8 mouse cellular contexts compared by ENCODE assay signal in genomic region chr13:37483010-37483855, GRCm38 (mm10).
DNase-seq lines count a peak whose midpoint lies in the region; ATAC-seq and TF ChIP-seq lines count a peak whose summit lies in the region.

No protein-coding gene starts in this region.

- intact Hi-C loops in heart, postnatal 36 days (cut with DNase I), result loop anchor here (2.0 to 5.0 kb wide), 4 partner anchors 30 to 279 kb away; no protein-coding TSS in a partner anchor

- H3K4me3 ChIP-seq in forebrain, embryonic 13.5 days, result no peak overlapping the region
- peak overlapping the region; percentile 18 for H3K4me3 ChIP-seq in small intestine, adult 2 months (ENCODE audit: low read depth, low read length)

- ATAC-seq in forebrain, embryonic 13.5 days, result peak; percentile 56
- ATAC-seq in megakaryocyte, adult 5-6 weeks (ENCODE audit: poor library complexity, severe bottlenecking), result peak; percentile 46
- ATAC-seq in erythroid progenitor cell, adult 5-6 weeks (replicated peaks; ENCODE audit: low FRiP score, poor library complexity, severe bottlenecking), result no peak

- TF ChIP-seq POLR2A in brain, embryonic 14.5 days (IDR thresholded peaks at IDR 0.05; ENCODE audit: borderline replicate concordance, extremely low read depth, insufficient read depth, insufficient read length, poor library complexity, severe bottlenecking), result no peak
- no peak for TF ChIP-seq POLR2A in small intestine, adult 2 months (IDR thresholded peaks at IDR 0.05; ENCODE audit: low read depth, low read length)

- peak overlapping the region; percentile 21; the same call in 1 of the 2 replicates for H3K9ac ChIP-seq in forebrain, embryonic 13.5 days

- H3K36me3 ChIP-seq in forebrain, embryonic 13.5 days (ENCODE audit: poor library complexity, severe bottlenecking), result no peaks in the 10 kb centered on the region
- no peaks in the 10 kb centered on the region for H3K36me3 ChIP-seq in small intestine, adult 2 months (ENCODE audit: control insufficient read depth, insufficient read depth, low read length)

- no peaks in the 10 kb centered on the region for H3K9me3 ChIP-seq in forebrain, embryonic 13.5 days (replicated peaks)

- H3K27ac ChIP-seq in forebrain, embryonic 13.5 days, result peak overlapping the region; percentile 6; the same call in 1 of the 2 replicates
- H3K27ac ChIP-seq in small intestine, adult 2 months (ENCODE audit: insufficient read depth, low read depth, low read length), result peak overlapping the region; percentile 73

- WGBS in forebrain, embryonic 13.5 days, result 11% methylated on average over 19 of the region's 19 CpGs
- 26% methylated on average over 19 of the region's 19 CpGs for WGBS in small intestine, adult 2 months

- no peak for TF ChIP-seq CTCF in brain, embryonic 14.5 days (IDR thresholded peaks at IDR 0.05; ENCODE audit: borderline replicate concordance, extremely low read depth, insufficient read depth, insufficient read length)
- TF ChIP-seq CTCF in small intestine, adult 2 months (IDR thresholded peaks at IDR 0.05; ENCODE audit: extremely low read depth, insufficient read length, insufficient replicate concordance, low read depth, low read length), result no peak

- H3K4me1 ChIP-seq in forebrain, embryonic 13.5 days, result peaks cover 11% of the 10 kb centered on the region
- H3K4me1 ChIP-seq in small intestine, adult 2 months (ENCODE audit: control insufficient read depth, insufficient read depth, insufficient read length, low read length), result peaks cover 9% of the 10 kb centered on the region

- H3K27me3 ChIP-seq in forebrain, embryonic 13.5 days, result 0 out of 2 replicates have a peak, but pooled peaks cover 4% of the 10 kb centered on the region
- no peaks in the 10 kb centered on the region for H3K27me3 ChIP-seq in small intestine, adult 2 months (ENCODE audit: control insufficient read depth, insufficient read depth, low read length)

- H3K4me2 ChIP-seq in forebrain, embryonic 13.5 days, result peak overlapping the region; percentile 45

- peak; percentile 85 for DNase-seq in Muller cell, postnatal 12 days (ENCODE audit: inconsistent ontology term)
- peak; percentile 73 for DNase-seq in brain, embryonic 14.5 days (ENCODE audit: low read depth)
- peak; percentile 60 to 70 for DNase-seq in heart, postnatal 36 days
- peak; percentile 38 for DNase-seq in layer of hippocampus, adult 9-11 months
